Mouse (Mus musculus) lung, postnatal 25 days (tissue): ENCODE results near the gene Ccdc85b.
A peak's percentile ranks its signal among the peaks of the same experiment; 100 is the strongest.

Experiments used
- DNase-seq: peaks from one replicate; pipeline ENCODE4 v3.0.0; 2022; ENCODE audit warnings: low spot score

The Ccdc85b gene

DNA sequence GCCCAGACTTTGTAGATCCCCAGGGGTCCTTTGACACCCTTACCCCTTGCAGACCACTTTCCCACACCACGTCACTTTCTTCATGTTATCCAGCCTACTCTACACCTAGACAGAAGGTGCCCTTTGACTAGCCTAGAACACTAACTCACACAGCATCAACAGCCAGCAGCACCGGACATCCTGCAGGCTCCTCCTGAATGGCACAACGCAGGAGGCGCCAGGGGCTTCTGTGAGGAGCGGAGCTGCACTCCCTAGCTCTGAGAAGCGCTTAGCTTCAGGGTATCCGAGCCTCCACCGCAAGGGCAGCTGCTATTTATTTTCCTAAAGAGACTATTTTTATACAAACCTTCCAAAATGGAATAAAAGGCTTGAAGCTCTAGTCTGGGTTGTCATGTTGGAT, 2.1 kb downstream of the Ccdc85b start:
- DNase-seq, result no peak

DNA sequence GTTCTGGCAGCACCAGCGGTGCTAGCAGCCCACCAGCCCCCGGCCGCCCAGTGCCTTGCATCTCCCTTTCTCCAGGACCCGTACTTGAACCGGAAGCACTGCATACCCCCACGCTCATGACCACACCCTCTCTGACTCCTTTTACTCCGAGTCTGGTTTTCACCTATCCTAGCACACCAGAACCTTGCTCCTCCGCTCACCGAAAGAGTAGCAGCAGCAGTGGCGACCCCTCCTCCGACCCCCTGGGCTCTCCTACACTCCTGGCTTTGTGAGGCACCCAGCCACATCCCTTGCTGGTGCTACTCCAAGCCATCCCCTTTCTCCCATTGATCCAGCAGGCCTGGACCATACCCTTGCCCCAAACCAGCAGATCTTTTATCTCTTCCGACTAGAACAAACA, 2.7 kb downstream of the Ccdc85b start:
- DNase-seq, result no peak

DNA sequence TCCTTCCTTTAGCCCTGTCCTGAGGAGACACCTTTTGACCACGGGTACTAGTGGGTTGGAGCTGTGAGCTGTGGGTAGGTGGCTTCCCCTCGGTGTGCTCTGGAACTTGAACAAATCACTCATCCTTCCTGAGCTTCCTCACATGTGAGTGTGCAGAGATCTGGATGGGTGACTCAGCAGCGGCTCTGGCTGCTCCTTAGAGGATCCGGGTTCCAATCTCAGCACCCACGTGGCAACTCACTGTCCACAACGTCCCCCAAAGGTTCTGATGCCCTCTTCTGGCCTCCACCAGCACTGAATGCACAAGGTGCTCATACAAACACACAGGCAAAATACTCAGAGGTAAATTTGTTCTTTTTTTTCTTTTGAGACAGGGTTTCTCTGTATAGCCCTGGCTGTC, 5.9 kb downstream of the Ccdc85b start:
- no peak for DNase-seq

DNA sequence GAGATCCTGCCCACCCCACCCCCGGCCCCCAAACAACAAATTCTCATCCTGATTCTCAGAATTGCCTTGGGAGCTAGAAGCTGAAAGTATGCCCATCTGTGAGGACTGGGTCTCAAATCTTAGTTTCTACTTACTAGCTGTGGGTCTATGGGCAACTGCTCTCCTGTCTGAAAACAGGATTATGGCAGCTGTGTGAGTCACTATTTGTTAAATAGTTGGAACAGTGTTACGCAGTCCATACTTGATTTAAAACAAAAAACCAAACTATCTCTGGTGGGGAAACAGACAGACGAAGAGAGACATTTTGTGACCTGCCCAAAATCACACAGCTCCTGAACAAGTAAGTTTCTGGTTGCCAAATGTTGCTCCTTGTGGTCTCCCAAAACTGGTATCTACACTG, 8.0 kb downstream of the Ccdc85b start:
- DNase-seq, result no peak

DNA sequence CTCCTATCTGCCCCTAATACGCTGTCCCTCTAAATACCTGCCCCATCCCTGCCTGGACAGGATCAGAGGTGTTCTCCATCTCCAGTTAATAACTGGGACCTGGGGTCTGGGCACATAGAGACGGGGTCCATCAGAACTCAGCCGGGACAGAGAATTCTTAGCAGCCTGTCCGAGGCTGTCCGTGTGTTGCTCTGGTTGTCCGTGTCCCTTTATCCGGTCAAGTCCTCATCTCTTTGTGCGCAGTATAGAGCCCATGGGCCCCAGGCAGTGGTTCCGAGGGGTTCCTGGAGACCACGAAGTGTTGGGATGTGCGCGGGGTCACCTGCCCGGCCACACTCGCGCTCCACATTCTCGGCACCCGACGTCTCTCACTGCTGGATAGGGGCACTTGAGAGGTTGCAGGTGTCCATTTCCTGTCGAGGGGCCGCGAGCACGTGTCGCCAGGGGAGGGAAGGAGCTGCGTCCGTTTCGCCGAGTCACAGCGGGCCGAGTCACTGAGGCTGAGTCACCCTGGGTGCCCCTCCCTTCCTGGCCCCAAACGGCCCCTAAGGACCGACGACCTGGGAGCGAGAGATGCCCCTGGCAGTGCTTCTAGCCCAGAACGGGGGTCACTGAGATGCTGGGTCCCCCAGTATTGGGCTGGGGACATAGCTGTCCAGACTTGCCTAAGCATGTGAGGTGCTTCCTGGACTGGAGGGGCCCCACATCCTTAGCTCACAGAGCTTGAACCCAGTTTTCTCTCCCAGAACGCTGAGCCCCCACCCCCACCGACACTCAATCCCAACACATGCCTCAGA, 9.1 kb downstream of the Ccdc85b start:
- no peak for DNase-seq

DNA sequence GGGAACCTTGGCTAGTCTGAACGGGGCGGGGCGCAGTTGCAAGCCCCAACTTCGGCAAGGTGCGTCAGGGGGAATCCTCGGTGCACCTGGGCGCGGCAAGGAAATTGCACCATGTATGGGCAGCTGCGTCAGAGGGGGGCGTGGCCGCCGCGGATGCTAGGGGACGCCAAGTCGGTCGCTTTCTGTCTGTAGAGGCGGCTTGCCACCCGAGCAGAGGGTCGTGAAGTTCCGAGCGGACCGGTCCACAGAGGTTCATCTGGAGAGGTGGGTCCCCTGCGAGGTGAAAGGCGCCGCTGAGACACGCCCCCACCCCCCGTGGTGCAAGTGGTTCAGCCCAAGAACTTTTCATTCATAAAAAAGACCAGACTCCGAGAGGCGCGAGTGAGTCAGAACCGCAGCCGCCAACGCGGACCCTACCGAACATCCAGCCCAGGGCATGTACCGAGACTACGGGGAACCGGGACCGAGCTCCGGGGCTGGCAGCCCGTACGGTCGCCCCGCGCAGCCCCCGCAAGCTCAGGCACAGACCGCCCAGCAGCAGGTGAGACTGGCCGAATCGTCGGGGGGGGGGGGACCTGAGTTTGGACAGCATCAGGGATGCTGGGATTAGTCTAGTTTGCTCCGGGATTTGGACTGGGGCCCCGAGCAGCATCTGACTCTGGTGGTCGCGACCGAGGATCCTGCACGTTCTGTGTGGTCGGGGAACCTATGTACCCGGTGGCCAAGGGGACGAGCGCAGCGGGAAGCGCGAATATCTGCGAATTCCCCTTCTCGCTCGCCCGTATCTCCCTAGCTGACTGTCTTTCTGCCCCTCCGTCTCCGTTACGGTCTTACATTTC, 10.0 kb downstream of the Ccdc85b start, which contains the start of gene Fosl1:
Gene Fosl1, plus strand, starts transcription at position 33 of the 839 bp plus-strand sequence.
- DNase-seq, result peak; percentile 68

DNA sequence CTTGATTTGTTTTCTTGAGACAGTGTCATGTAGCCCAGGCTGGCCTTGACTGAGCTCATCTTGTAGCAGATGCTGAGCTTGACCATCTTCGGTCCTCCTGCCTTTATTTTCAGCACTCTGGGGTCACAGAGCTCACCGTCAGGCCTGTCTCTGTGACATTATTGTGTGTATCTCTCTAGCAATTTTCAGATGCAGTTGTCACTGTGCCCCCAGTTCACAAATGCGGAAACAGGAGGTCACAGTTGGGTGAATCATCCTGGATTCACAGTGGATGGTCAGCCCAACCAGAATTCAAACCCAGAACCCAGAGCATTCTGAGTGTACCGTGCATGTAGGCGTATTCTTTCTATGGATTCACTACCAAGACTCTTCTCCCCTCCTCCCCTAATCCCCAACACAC, 11.9 kb downstream of the Ccdc85b start:
- DNase-seq, result no peak

DNA sequence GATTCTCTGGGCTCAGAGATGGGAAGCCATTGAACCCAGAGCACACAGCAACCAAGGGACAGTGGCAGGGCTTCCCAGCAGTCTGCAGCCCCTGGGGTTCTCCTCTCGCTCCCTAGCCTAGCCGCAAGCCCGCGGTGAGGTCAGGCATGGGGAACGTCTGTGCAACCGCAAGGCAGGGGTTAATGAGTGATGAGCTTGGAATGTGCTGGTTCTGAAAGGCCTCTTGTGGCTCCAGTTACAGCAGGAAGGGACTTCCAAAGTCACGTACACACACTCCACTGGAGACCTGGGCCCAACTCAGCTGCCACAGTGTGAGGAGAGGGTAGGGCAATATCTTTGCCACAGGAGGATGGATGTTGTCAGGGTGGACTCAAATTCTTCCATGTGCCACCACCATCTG, 12.7 kb downstream of the Ccdc85b start:
- no peak for DNase-seq

DNA sequence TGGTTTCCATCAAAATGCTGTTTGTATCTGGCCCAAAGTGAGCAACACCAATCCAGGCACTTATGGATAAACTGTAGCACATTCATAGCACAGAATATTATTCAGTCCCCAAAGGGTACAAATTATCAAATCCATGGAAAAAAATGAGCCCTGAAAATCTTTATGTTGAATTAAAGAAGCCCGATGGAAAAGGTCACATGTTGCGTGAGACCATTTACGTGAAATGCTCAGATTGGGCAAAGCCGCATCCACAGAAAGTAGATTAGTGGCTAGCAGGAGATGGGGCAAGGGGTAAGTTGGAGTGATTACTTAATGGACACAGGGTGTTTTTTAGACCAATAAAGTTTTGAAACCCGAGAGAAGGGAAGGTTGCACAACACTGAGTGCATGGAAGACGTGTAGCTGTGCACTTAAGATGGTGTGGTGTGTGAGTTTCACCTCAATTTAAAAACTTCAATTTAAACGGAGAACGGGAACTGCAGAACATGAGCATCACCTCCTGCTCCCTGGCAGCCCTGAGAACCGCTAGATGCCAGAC, 13.3 kb downstream of the Ccdc85b start:
- DNase-seq, result no peak

DNA sequence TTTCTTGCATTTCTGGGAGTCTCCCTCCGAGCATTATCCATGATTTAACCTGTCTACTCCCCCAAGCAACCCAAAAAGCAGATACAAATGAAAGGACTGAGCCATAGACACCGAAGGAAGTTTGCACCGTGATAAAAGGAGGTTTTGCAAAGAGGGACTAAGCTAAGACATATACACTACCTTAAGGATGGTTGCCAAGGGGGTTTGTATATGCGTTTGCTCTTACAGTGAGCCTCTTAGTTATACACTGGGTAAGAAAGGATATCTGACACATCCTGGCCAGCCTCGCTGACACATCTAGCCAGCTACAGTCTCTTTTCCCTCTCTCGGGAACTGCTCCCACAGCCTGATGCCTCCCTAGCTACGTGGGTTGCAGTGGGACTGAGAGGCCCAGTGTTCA, 23.7 kb downstream of the Ccdc85b start:
- no peak for DNase-seq

DNA sequence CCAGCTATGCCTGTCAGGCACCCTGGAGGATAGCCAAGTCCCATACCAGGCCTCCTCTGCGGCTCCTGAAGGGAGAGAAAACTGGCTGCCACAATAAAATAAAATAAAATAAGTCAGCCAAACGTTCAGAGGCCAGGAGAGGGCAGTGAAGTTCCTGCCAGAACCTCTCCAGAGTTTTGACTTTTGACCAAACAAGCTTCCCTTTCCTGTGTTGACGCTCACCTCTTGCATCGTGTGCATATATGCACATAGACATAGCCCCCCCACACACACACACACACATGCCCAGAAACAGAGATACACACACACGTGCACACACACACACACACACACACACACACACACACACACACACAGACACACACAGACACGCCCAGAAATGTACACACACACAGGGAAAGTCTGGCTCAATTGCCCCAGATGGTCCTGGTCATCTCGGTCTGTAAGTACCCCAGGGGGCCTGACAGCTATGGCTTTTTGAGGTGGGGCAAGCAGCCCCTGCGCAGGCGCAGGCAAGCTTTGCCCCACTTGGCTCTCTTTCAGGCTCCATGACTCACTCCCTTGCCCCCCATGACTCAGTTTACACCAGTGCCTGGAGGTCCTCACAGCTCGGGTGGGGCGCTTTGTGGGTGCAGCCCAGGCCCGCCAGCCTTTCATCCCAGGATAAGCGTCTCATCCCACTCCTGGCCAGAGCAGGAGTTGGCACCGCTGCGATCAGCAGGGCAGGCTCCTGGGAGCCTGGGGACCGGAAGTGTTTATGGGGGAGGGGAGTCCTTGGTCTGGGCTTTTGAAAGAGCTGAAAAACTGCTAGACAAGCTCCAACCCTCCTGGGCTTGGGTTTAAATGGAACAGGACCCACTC, 24.5 kb downstream of the Ccdc85b start:
- peak; percentile 70 for DNase-seq

DNA sequence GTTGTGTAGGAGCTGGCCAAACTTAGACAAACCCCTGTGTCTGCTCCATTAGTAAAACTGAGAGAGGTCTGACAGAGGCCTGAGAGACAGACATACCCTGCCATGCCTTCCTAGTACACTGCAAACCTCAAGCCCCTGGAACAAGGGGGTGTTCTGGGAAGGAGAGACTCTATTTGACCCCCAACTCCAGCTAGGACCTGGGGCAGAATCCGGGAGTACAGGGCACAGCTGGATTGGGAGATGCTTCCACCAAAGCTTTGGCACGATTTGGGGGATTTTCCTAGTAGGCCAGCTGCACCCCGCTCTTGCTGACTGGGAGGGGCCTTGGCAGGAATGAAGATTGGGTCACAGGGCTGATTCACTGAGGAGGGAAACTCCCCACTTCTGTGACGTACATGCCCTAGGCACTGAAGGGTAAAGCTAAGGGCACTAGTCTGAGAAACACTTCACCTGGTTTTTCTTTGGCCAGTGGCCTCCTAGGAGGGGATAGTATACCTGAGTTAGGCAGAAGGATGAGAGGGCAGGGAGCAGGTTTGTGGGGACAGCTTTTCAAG, 25.7 kb downstream of the Ccdc85b start:
- DNase-seq, result peak; percentile 60

DNA sequence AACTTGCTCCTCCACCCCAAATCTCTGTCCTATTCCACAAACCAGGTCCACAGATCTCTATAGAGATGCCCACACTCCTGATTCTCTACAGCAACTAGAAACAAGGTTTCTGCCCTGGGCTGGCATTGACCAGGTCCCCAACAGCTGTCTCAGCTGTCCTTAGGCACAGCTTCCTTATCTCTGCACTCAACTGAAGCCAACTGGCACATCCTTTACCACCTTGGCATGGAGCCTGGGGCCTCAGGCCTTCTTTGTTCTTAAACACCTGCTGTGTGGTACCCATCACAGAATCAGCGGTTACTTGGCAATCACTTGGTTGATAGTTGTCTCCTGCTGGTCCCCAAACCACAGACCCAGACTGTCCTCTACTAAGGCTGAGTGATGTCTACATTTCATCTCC, 27.3 kb downstream of the Ccdc85b start:
- no peak for DNase-seq

DNA sequence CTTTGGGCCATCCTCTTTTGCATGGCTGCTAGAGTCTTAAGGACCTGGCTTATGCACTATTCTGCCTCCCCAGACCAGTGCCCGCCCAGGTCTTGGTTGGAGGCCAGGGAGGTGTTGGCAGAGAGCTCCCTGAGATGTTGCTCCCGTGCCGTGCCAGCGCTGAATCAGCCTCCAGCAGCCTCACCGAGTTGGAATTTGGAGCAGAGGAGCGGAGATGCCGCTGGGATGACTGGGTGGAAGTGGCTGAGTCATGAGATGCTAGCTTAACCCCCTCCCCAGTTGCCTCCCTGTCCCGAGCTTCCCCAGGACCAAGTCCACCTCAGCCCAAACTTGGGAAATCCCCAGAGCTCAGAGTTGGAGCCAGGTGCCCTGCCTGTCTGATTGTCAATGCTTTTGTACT, 27.9 kb downstream of the Ccdc85b start:
- DNase-seq, result no peak

DNA sequence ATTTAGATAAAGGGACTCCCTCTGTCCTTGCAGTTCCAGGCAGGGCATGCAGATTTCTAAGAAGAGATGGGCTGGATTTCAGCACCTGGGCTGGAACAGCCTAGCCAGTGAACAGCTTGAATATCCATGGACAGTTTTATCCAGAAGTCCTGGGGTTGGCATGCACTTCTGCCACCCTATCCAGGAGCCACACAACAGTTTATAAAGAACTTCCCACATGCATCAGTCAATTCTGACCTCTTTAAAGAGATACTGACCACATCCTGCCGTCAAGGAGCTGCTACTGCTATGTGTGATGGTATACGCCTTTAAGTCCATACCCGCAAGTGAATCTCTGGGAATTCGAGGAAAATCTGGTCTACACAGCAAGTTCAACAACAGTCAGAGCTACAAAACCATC, 28.5 kb downstream of the Ccdc85b start:
- DNase-seq, result no peak

DNA sequence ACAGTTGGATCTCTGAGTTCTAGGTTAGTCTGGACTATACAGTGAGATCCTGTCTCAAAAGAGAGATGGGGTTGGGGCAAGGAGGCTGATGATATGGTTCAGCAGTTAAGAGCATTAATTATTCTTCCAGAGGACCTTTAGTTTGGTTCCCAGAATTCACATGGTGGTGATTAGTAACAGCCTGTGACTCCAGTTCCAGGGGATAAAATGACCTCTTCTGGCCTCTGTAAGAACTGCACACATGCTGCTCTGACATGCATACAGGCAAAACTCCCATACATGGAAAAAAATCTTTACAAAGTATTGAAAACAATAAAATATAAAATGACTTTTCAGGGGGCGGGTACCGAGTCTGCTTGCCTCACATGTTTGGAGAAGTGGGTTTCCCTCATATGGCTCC, 29.6 kb downstream of the Ccdc85b start:
- DNase-seq, result peak; percentile 67

DNA sequence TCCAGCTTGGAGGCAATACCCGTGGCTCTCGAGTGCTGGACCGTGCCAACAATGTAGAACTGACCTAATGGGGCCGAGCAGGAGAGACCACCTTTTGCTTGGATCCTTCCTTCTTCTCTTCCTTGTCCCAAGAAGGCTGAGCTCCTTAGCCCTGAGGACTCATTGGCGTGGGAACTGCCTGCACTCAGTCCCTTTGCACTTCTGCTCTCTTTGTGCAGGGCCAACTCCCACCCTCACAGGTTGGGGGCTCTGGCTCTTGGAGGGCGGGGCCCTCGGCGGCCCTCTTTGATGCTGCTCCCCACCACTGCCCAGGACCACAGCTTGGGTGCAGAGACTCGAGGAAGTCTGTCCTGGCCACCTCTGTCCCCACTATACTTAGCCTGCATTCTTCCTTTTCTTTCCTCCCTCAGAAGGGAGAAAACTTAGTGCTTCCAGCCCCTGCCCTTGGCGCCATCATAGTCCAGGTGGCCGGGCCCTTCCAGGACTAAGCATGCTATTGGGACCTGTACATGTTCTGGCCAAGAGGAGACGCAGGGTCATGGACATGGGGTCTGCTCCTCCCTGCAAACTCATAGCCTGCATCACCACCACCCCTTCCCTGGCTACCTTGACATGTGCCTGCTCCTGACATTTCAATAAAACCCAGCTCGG, 30.9 kb downstream of the Ccdc85b start:
- no peak for DNase-seq

DNA sequence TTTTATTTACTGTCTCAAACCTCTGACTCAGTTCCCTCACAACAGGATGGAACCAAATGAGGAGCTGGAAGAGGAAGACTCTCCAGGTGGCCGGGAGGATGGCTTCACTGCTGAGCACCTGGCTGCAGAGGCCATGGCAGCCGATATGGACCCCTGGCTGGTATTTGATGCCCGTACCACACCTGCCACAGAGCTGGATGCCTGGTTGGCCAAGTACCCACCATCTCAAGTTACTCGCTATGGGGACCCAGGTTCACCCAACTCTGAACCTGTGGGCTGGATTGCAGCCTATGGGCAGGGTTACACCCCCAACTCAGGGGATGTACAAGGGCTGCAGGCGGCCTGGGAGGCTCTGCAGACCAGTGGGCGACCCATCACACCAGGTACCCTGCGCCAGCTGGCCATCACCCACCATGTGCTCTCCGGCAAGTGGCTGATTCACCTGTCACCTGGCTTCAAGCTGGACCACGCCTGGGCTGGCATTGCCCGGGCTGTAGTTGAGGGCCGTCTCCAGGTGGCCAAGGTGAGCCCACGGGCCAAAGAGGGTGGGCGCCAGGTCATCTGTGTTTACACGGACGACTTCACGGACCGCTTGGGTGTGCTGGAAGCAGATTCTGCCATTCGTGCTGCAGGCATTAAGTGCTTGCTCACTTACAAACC, 31.7 kb downstream of the Ccdc85b start:
- DNase-seq, result no peak

DNA sequence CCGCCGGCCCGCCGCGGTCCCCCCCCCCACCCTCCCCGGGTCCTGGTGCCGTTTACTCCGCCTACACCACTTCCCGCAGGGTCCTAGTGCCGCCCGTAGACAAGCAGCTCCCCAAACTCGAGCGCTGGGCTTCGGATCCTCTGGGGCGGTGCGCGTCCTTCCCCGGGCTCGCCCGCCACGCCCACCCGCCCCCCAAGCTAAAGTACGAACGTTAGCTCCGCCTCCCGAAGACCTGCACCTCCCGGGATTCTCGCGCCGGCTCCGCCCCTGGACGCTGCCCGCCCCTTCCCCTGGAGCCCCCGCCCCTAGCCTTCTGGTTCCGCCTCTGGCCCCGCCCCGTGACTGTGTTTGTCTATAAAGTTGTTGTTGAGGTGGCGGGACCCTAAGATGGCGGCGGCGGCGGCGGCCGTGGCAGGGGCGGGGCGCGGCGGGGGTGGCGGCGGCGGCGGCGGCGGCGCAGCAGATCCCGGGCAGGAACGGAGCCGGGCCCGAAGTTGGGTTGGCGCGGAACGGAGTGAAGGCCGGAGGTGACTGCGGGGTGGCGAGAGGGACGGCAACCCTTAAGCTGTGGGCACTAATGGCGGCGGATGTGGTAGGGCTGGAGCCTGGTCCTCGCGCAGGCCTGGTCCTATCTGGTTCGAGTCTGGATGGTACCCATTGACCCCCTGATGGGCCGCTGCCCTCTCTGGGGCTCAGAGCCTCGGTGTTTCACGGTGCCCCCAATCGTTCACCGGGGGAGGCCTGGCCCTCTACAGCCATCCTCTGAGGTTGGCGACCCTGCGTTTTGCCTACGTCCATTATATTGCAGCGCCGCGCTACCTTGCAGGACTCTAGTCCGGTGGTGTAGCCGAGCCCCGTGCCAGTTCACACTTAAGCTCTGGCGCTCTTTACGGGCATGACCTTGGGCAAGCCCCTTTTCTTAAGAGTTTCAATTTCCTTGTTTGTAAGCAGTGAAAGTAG, 32.6 kb downstream of the Ccdc85b start, which contains the start of the genes Drap1 and AI837181:
Gene Drap1, minus strand, starts transcription at position 198 of the 960 bp plus-strand sequence.
Gene AI837181, plus strand, starts transcription at position 363 of the 960 bp plus-strand sequence.
- peak; percentile 90 for DNase-seq
